Mouse (Mus musculus): ENCODE data around the gene Ttc39d.
"Not testable (repeated sequence)": the region's sequence is repeated elsewhere in the genome, so short reads cannot be mapped to it uniquely, and the experiment has no call there.

Ttc39d gene

GRCm38 (mm10) chr17:80206671-80207581 is at the start of gene Ttc39d, which contains the start of gene Srsf7:
TSS of gene Ttc39d (plus strand) at chr17:80207460.
TSS of gene Srsf7 (minus strand) at chr17:80207307.
- peak; percentile 99 to 100 for DNase-seq (ENCODE audit: low read depth in 2 of 2, low spot score in 2 of 2)

- DNase-seq (ENCODE audit: low read depth in 2 of 2, low spot score in 2 of 2): no peak
Observed at GRCm38 (mm10) chr17:80157489-80157888, 49.8 kb upstream of the Ttc39d start.

GRCm38 (mm10) chr17:80160454-80160853 is 46.8 kb upstream of the Ttc39d start:
- DNase-seq (ENCODE audit: low read depth in 2 of 2, low spot score in 2 of 2): no peak

- DNase-seq (ENCODE audit: low read depth in 2 of 2, low spot score in 2 of 2): no peak
Observed at GRCm38 (mm10) chr17:80163991-80164390, 43.3 kb upstream of the Ttc39d start.

GRCm38 (mm10) chr17:80165741-80166140 is 41.5 kb upstream of the Ttc39d start:
- no peak for DNase-seq (ENCODE audit: low read depth in 2 of 2, low spot score in 2 of 2)

GRCm38 (mm10) chr17:80166346-80166745 is 40.9 kb upstream of the Ttc39d start:
- no peak for DNase-seq (ENCODE audit: low read depth in 2 of 2, low spot score in 2 of 2)

- DNase-seq (ENCODE audit: low read depth in 2 of 2, low spot score in 2 of 2): no peak
Observed at GRCm38 (mm10) chr17:80167436-80167835, 39.8 kb upstream of the Ttc39d start.

- no peak for DNase-seq (ENCODE audit: low read depth in 2 of 2, low spot score in 2 of 2)
Observed at GRCm38 (mm10) chr17:80167851-80168251, 39.4 kb upstream of the Ttc39d start.

- DNase-seq (ENCODE audit: low read depth in 2 of 2, low spot score in 2 of 2): no peak
Observed at GRCm38 (mm10) chr17:80168425-80169182, 38.7 kb upstream of the Ttc39d start.

- no peak for DNase-seq (ENCODE audit: low read depth in 2 of 2, low spot score in 2 of 2)
Observed at GRCm38 (mm10) chr17:80169792-80170191, 37.5 kb upstream of the Ttc39d start.

- DNase-seq (ENCODE audit: low read depth in 2 of 2, low spot score in 2 of 2): no peak
Observed at GRCm38 (mm10) chr17:80170951-80171350, 36.3 kb upstream of the Ttc39d start.

- no peak for DNase-seq (ENCODE audit: low read depth in 2 of 2, low spot score in 2 of 2)
Observed at GRCm38 (mm10) chr17:80171948-80172347, 35.3 kb upstream of the Ttc39d start.

- no peak for DNase-seq (ENCODE audit: low read depth in 2 of 2, low spot score in 2 of 2)
Observed at GRCm38 (mm10) chr17:80172761-80173160, 34.5 kb upstream of the Ttc39d start.

- no peak for DNase-seq (ENCODE audit: low read depth in 2 of 2, low spot score in 2 of 2)
Observed at GRCm38 (mm10) chr17:80173708-80174107, 33.6 kb upstream of the Ttc39d start.

- peak; percentile 7 to 32 for DNase-seq (ENCODE audit: low read depth in 2 of 2, low spot score in 2 of 2)
Observed at GRCm38 (mm10) chr17:80174146-80174545, 33.1 kb upstream of the Ttc39d start.

- peak; percentile 9 to 22 for DNase-seq (ENCODE audit: low read depth in 2 of 2, low spot score in 2 of 2)
Observed at GRCm38 (mm10) chr17:80174699-80175385, 32.4 kb upstream of the Ttc39d start.

- DNase-seq (ENCODE audit: low read depth in 2 of 2, low spot score in 2 of 2): no peak
Observed at GRCm38 (mm10) chr17:80175386-80175739, 31.9 kb upstream of the Ttc39d start.

GRCm38 (mm10) chr17:80175966-80176365 is 31.3 kb upstream of the Ttc39d start:
- DNase-seq (ENCODE audit: low read depth in 2 of 2, low spot score in 2 of 2): no peak

- not testable (repeated sequence) for DNase-seq (ENCODE audit: low read depth in 2 of 2, low spot score in 2 of 2)
Observed at GRCm38 (mm10) chr17:80178846-80179245, 28.4 kb upstream of the Ttc39d start.

GRCm38 (mm10) chr17:80179959-80180358 is 27.3 kb upstream of the Ttc39d start:
- DNase-seq (ENCODE audit: low read depth in 2 of 2, low spot score in 2 of 2): peak; percentile 57 to 66

- no peak for DNase-seq (ENCODE audit: low read depth in 2 of 2, low spot score in 2 of 2)
Observed at GRCm38 (mm10) chr17:80180468-80180867, 26.8 kb upstream of the Ttc39d start.

Data from CD8-positive naive resting alpha-beta T cell, adult 2 months (primary cell).